Mouse (Mus musculus): Measurements from ENCODE around the gene Tpm3.

Gene Tpm3

GRCm38 (mm10) chr3:90134993-90135392 lies 62.5 kb downstream of the Tpm3 start:
- no peak for DNase-seq (ENCODE audit: low spot score in 2 of 2)

- no peak for DNase-seq (ENCODE audit: low spot score in 2 of 2)
Measured at GRCm38 (mm10) chr3:90136660-90137059, 64.2 kb downstream of the Tpm3 start.

- no peak for DNase-seq (ENCODE audit: low spot score in 2 of 2)
Measured at GRCm38 (mm10) chr3:90137606-90138005, 65.2 kb downstream of the Tpm3 start.

- no peak for DNase-seq (ENCODE audit: low spot score in 2 of 2)
Measured at GRCm38 (mm10) chr3:90139962-90140361, 67.5 kb downstream of the Tpm3 start.

- DNase-seq (ENCODE audit: low spot score in 2 of 2), result no peak
Measured at GRCm38 (mm10) chr3:90145461-90145860, 73.0 kb downstream of the Tpm3 start.

GRCm38 (mm10) chr3:90146651-90147050 lies 74.2 kb downstream of the Tpm3 start:
- DNase-seq (ENCODE audit: low spot score in 2 of 2), result no peak

Data from frontal cortex, postnatal 25 days (tissue).